Mouse (Mus musculus) gastrocnemius, postnatal 14 days (tissue): ENCODE measurements around the gene Rpp40. TPM values are rescaled to one million over a fixed set of nuclear protein-coding genes. Genes with fewer than 3 reads are reported as not detected.

ENCODE experiments used
- DNase-seq: peaks from one replicate; pipeline ENCODE4 v3.0.0; 2021; ENCODE audit warnings: mixed read lengths
- intact Hi-C: fragments of 180-260 bp; cut with DNase I; formaldehyde crosslinking; loops from one replicate; pipeline ENCODE4 v1.15.1; 2025; ENCODE audit warnings: low total_unique reads
- total RNA-seq, 2 experiments: library from RNA; stranded (reverse); gene quantifications; 2 replicates each; pipeline ENCODE4 v1.2.3; 2021

The Rpp40 gene
- total RNA-seq, 2 experiments from 2014 or later: 12.4 to 15.8 TPM

- intact Hi-C loops: no loop called here
- no peak for DNase-seq
Observed at GRCm38 (mm10) chr13:35860916-35861315, 45.2 kb downstream of the Rpp40 start.

GRCm38 (mm10) chr13:35857486-35857885 is 48.7 kb downstream of the Rpp40 start:
- intact Hi-C loops: no loop called here

GRCm38 (mm10) chr13:35852851-35853575 is 53.1 kb downstream of the Rpp40 start:
- intact Hi-C loops: no loop called here
- DNase-seq: no peak

More at GRCm38 (mm10) chr13:35857486-35857885, 48.7 kb downstream of the Rpp40 start:
- no peak for DNase-seq

DNA sequence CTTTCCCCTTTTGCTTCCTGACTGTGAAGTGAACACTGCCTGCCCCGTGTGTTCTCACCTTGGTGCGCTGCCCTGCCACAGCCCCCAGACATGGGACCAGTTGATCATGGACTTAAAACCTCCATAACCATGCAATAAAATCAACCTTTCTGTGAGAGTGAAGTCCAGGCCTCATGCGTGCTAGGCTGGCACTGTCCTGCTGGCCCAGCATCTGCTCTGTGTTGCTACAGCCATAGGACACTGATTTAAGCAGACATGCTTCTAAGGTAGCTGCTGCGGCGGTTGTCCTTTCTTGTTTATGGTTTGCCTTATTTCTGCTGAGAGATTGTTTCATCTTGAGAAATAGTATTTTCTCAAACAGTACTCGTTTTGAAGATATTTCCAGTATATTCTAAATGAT is 54.6 kb downstream of the Rpp40 start:
- DNase-seq: no peak
- intact Hi-C loops: no loop called here

DNA sequence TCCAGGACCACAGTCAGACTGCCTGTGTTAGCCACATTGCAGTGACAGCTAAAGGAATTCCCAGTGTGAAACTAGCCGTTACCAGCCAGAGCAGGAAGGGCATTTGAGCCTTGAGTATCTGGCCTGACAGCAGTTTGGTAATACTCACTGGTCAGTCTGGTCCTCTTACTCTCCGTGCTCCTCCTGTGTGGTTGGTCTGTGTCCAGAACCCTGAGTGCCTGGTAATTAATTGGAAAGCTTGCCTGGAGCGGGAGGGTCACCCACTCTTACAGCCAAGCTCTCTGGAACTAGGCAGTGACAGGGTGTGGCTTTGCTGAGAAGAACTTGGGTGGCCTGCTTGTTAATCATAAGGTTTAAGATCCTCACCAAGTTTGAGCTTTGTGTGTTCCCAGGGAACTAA is 57.5 kb downstream of the Rpp40 start:
- peak; percentile 40 for DNase-seq
- intact Hi-C loops: no loop called here

DNA sequence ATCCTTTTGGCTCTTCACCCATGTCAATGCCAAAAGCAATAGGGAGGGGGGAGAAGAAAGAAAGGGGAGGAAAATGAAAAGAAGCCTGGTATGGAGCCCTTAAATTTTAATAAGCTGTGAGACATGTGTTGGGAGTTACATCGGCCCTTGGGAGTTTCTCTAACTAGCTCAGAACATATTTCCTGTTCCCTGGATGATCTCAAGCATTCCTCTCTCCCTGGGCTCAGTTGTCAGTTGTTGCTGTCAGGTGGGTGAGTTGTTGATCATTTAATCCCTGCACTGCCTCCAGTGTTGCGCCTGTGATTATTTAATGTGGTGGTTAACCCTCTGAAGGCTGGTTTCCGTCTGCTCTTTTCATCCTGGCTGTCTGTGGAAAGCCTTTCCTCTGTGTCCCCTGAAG is 60.9 kb downstream of the Rpp40 start:
- intact Hi-C loops: no loop called here
- DNase-seq: no peak

Other genes starting within 250 kb of the Rpp40 start
- 1 to 10 TPM; 7.2 to 9.5 TPM for gene Cdyl, start 246.5 kb downstream of the Rpp40 start, total RNA-seq
- not detected for gene Ppp1r3g, start 52.5 kb upstream of the Rpp40 start, total RNA-seq
- gene Fars2, start 211.1 kb upstream of the Rpp40 start, total RNA-seq: 10 to 100 TPM; 36.5 to 37.9 TPM
- 1 to 10 TPM; 4.4 to 5.2 TPM for gene Lyrm4, start 211.2 kb upstream of the Rpp40 start, total RNA-seq